Mouse (Mus musculus) CH12.LX (cell line): ENCODE data around the gene Tbc1d14. TPM values are rescaled to one million over a fixed set of nuclear protein-coding genes. Genes with fewer than 3 reads are reported as not detected.

ENCODE experiments used
- DNase-seq: peaks from one replicate; pipeline ENCODE4 v3.0.0-alpha.2; 2013; ENCODE audit errors: extremely low read depth
- H3K27ac ChIP-seq: 2 replicates; pipeline ENCODE4 v1.5.1; 2012; ENCODE audit warnings: low read depth, mild to moderate bottlenecking, control low read depth, moderate library complexity; ENCODE audit not compliant: insufficient read depth
- H3K27me3 ChIP-seq: replicated peaks from 2 replicates; pipeline ENCODE3; 2012; ENCODE audit warnings: inconsistent platforms
- H3K36me3 ChIP-seq, 2 experiments: replicated peaks in 1 of 2; 2 replicates each; pipeline versions ENCODE3 to v1.6.1; 2012; ENCODE audit warnings: inconsistent platforms in 1 of 2, low read length in 1 of 2, mild to moderate bottlenecking in 1 of 2, mixed read lengths in 1 of 2, moderate library complexity in 1 of 2; ENCODE audit not compliant: control insufficient read depth in 1 of 2, insufficient read depth in 1 of 2
- H3K4me1 ChIP-seq, 2 experiments: 2 replicates each; pipeline ENCODE4 v1.6.1; 2012; ENCODE audit warnings: inconsistent platforms in 1 of 2, moderate library complexity in 1 of 2; ENCODE audit not compliant: insufficient read depth in 2 of 2, control insufficient read depth in 1 of 2
- H3K4me2 ChIP-seq: 2 replicates; pipeline ENCODE4 v1.6.1; 2012; ENCODE audit warnings: low read depth, mild to moderate bottlenecking, control low read depth; ENCODE audit not compliant: poor library complexity, insufficient read depth, severe bottlenecking
- H3K4me3 ChIP-seq, 3 experiments: fragments of 150-350 bp in 1 of 3; sonication (generic) in 1 of 3; replicated peaks in 1 of 3; 2 replicates each; pipeline versions ENCODE3 to v1.5.1; 2011 to 2012; ENCODE audit warnings: low read depth in 2 of 3, low read length in 2 of 3, mild to moderate bottlenecking in 2 of 3, moderate library complexity in 2 of 3, control low read depth in 1 of 3, improper control_type of control experiment in 1 of 3, inconsistent platforms in 1 of 3, mixed read lengths in 1 of 3; ENCODE audit not compliant: poor library complexity in 1 of 3
- H3K79me2 ChIP-seq: replicated peaks from 2 replicates; pipeline ENCODE4 v1.6.1; 2012; ENCODE audit warnings: mild to moderate bottlenecking, moderate library complexity; ENCODE audit not compliant: control insufficient read depth, poor library complexity, insufficient read depth, severe bottlenecking; ENCODE audit errors: extremely low read depth
- H3K9ac ChIP-seq: 2 replicates; pipeline ENCODE4 v1.6.1; 2012; ENCODE audit warnings: low read depth, mild to moderate bottlenecking, control low read depth, moderate library complexity; ENCODE audit not compliant: insufficient read depth
- H3K9me3 ChIP-seq: replicated peaks from 2 replicates; pipeline ENCODE3; 2012; ENCODE audit warnings: low read length, inconsistent platforms, mixed read lengths
- BHLHE40 ChIP-seq: IDR thresholded peaks from 2 replicates; pipeline ENCODE4 v1.6.1; 2011; ENCODE audit warnings: mild to moderate bottlenecking, low read depth, low read length, improper control_type of control experiment
- CHD1 ChIP-seq: IDR thresholded peaks from 2 replicates; pipeline ENCODE4 v1.6.1; 2012; ENCODE audit warnings: low read depth, low read length, improper control_type of control experiment, inconsistent platforms
- CHD2 ChIP-seq: IDR thresholded peaks from 2 replicates; pipeline ENCODE4 v1.6.1; 2011; ENCODE audit warnings: low read length, improper control_type of control experiment
- E2F4 ChIP-seq: IDR thresholded peaks from 2 replicates; pipeline ENCODE4 v1.6.1; 2011; ENCODE audit warnings: low read depth, low read length, improper control_type of control experiment; ENCODE audit not compliant: insufficient replicate concordance
- ELF1 ChIP-seq: IDR thresholded peaks from 2 replicates; pipeline ENCODE4 v1.6.1; 2014; ENCODE audit warnings: low read depth, mild to moderate bottlenecking, inconsistent platforms, low read length, improper control_type of control experiment
- GABPA ChIP-seq: IDR thresholded peaks from 2 replicates; pipeline ENCODE4 v1.6.1; 2012; ENCODE audit warnings: low read depth, low read length, improper control_type of control experiment, inconsistent platforms; ENCODE audit not compliant: insufficient replicate concordance
- HCFC1 ChIP-seq: IDR thresholded peaks from 2 replicates; pipeline ENCODE4 v1.6.1; 2012; ENCODE audit warnings: low read depth, mild to moderate bottlenecking, inconsistent platforms, low read length, improper control_type of control experiment
- KAT2A ChIP-seq: IDR thresholded peaks from 2 replicates; pipeline ENCODE4 v1.6.1; 2012; ENCODE audit warnings: low read length, improper control_type of control experiment, inconsistent platforms; ENCODE audit not compliant: insufficient replicate concordance
- MAZ ChIP-seq: IDR thresholded peaks from 2 replicates; pipeline ENCODE4 v1.6.1; 2012; ENCODE audit warnings: low read depth, mild to moderate bottlenecking, inconsistent platforms, low read length, improper control_type of control experiment, moderate library complexity
- MEF2A ChIP-seq: IDR thresholded peaks from 2 replicates; pipeline ENCODE4 v1.6.1; 2014; ENCODE audit warnings: low read depth, mild to moderate bottlenecking, inconsistent platforms, low read length, improper control_type of control experiment, borderline replicate concordance
- NRF1 ChIP-seq: IDR thresholded peaks from 2 replicates; pipeline ENCODE4 v1.6.1; 2014; ENCODE audit warnings: low read depth, mild to moderate bottlenecking, inconsistent platforms, low read length, improper control_type of control experiment, moderate library complexity
- PAX5 ChIP-seq: IDR thresholded peaks from 2 replicates; pipeline ENCODE4 v1.6.1; 2012; ENCODE audit warnings: low read length, inconsistent platforms, mixed read lengths
- POLR2A ChIP-seq: IDR thresholded peaks from 2 replicates; pipeline ENCODE4 v1.6.1; 2011; ENCODE audit warnings: low read depth, mild to moderate bottlenecking, improper control_type of control experiment, low read length
- POLR2AphosphoS2 ChIP-seq: IDR thresholded peaks from 2 replicates; pipeline ENCODE4 v1.6.1; 2011; ENCODE audit warnings: low read depth, low read length, improper control_type of control experiment
- RAD21 ChIP-seq: IDR thresholded peaks from 2 replicates; pipeline ENCODE4 v1.6.1; 2011; ENCODE audit warnings: low read depth, mild to moderate bottlenecking, low read length, improper control_type of control experiment, moderate library complexity
- SIN3A ChIP-seq: IDR thresholded peaks from 2 replicates; pipeline ENCODE4 v1.6.1; 2012; ENCODE audit warnings: low read length, improper control_type of control experiment, inconsistent platforms
- TBP ChIP-seq: conservative IDR thresholded peaks from 2 replicates; pipeline ENCODE4 v1.6.1; 2011; ENCODE audit warnings: low read depth, low read length, improper control_type of control experiment
- UBTF ChIP-seq: IDR thresholded peaks from 2 replicates; pipeline ENCODE4 v1.6.1; 2012; ENCODE audit warnings: low read depth, mild to moderate bottlenecking, inconsistent platforms, low read length, improper control_type of control experiment, moderate library complexity
- USF1 ChIP-seq: IDR thresholded peaks from 2 replicates; pipeline ENCODE4 v1.6.1; 2014; ENCODE audit warnings: low read depth, mild to moderate bottlenecking, inconsistent platforms, low read length, improper control_type of control experiment
- dilution Hi-C: fragments of 300-500 bp; cut with MboI; formaldehyde crosslinking; loops from 2 replicates; pipeline ENCODE4 v1.14.3; 2020; ENCODE audit warnings: low sequenced_read_pairs; ENCODE audit not compliant: extremely low pct_unique_long_range_greater_than_20kb, extremely low pct_ligation_motif_present
- in situ Hi-C: fragments of 300-500 bp; cut with MboI; formaldehyde crosslinking; loops from 3 replicates; pipeline ENCODE4 v1.14.3; 2019; ENCODE audit warnings: low sequenced_read_pairs, low pct_ligation_motif_present, low pct_unique_long_range_greater_than_20kb, mixed read lengths
- polyA plus RNA-seq: library from polyadenylated mRNA; unstranded; fragments of >175 nt; gene quantifications from 2 replicates; pipeline ENCODE4 v1.2.1, GENCODE M21; 2012; ENCODE audit warnings: low read depth; ENCODE audit not compliant: insufficient read length
- total RNA-seq, 2 experiments: library from RNA; depleted of rRNA; stranded (reverse); fragments of 300-350 nt in 1 of 2; fragments of >200 nt in 1 of 2; gene quantifications; 2 replicates each; pipeline ENCODE4 v1.2.3; 2012 to 2014

Tbc1d14 gene
- total and polyA plus RNA-seq, 3 experiments: 5.7 to 29.1 (median 10.1) TPM

GRCm38 (mm10) chr5:36505235-36505634 is 87.8 kb downstream of the Tbc1d14 start:
- H3K27ac ChIP-seq: no peak overlapping the region
- in situ Hi-C loops (no loop called here), dilution Hi-C loops (no loop called here)
- H3K9ac ChIP-seq: no peak overlapping the region
- no peak overlapping the region for H3K4me2 ChIP-seq
- no peaks in the 10 kb centered on the region for H3K27me3 ChIP-seq
- TF ChIP-seq TBP (no peak), BHLHE40 (no peak), RAD21 (no peak), GABPA (no peak), NRF1 (no peak), PAX5 (no peak), USF1 (no peak), CHD1 (no peak)
- peaks cover 62 to 99% of the 10 kb centered on the region in 2 experiments for H3K36me3 ChIP-seq
- H3K9me3 ChIP-seq: no peaks in the 10 kb centered on the region
- no peak overlapping the region for H3K4me3 ChIP-seq
- DNase-seq: no peak
- no peaks in the 10 kb centered on the region for H3K79me2 ChIP-seq
- peaks cover 0 to 7% of the 10 kb centered on the region in 2 experiments; a peak in 1 of 4 replicates for H3K4me1 ChIP-seq

GRCm38 (mm10) chr5:36494709-36495108 is 98.4 kb downstream of the Tbc1d14 start:
- Histone ChIP-seq H3K36me3 (peaks cover 54 to 78% of the 10 kb centered on the region in 2 experiments), H3K4me3 (no peak overlapping the region), H3K4me2 (no peak overlapping the region), H3K9me3 (no peaks in the 10 kb centered on the region), H3K27me3 (no peaks in the 10 kb centered on the region), H3K4me1 (peaks cover 0 to 11% of the 10 kb centered on the region in 2 experiments; a peak in 1 of 4 replicates), H3K79me2 (no peaks in the 10 kb centered on the region)
- in situ Hi-C loops (no loop called here), dilution Hi-C loops (no loop called here)
- TF ChIP-seq MEF2A (no peak), CHD2 (no peak), USF1 (no peak), BHLHE40 (no peak), POLR2AphosphoS2 (no peak), UBTF (no peak), GABPA (no peak), KAT2A (no peak), HCFC1 (no peak), POLR2A (no peak), ELF1 (no peak), MAZ (no peak), RAD21 (no peak), E2F4 (no peak), TBP (no peak), PAX5 (no peak), SIN3A (no peak)
- TF ChIP-seq, all 38 proteins: peak for 0
- no peak for DNase-seq
- Histone ChIP-seq H3K27ac (no peak overlapping the region), H3K9ac (no peak overlapping the region)
